Comparison of ENCODE assay signal across 8 mouse cellular contexts in genomic region chrX:35888087-35888895, GRCm38 (mm10). TPM values are rescaled to one million over a fixed set of nuclear protein-coding genes. Genes with fewer than 3 reads are reported as not detected.
DNase-seq lines count a peak whose midpoint lies in the region; ATAC-seq and TF ChIP-seq lines count a peak whose summit lies in the region.

Gene Dock11, plus strand, starts transcription at chrX:35888832.

- peak within 1 kb of the TSS; percentile 73 for H3K4me2 ChIP-seq in heart, embryonic 14.5 days (ENCODE audit: low read length)
- H3K4me2 ChIP-seq in liver, embryonic 14.5 days (ENCODE audit: low read depth), result peak within 1 kb of the TSS; percentile 50
- H3K4me2 ChIP-seq in stomach, embryonic 14.5 days (replicated peaks; ENCODE audit: low read depth, low read length), result peak within 1 kb of the TSS; percentile 53

- peak within 1 kb of the TSS; percentile 73 for H3K9ac ChIP-seq in heart, embryonic 14.5 days (ENCODE audit: low read length)
- no peak within 1 kb of the TSS for H3K9ac ChIP-seq in liver, embryonic 14.5 days (replicated peaks)
- H3K9ac ChIP-seq in stomach, embryonic 14.5 days (replicated peaks; ENCODE audit: low read depth, low read length), result peak within 1 kb of the TSS; percentile 48

- ATAC-seq in CD4-positive, CD25-positive, alpha-beta regulatory T cell, adult 4 months, result peak; percentile 59
- ATAC-seq in heart, embryonic 14.5 days (ENCODE audit: insufficient number of reproducible peaks, insufficient read depth, low FRiP score, low read depth), result peak; percentile 72
- ATAC-seq in liver, embryonic 14.5 days (ENCODE audit: insufficient read depth), result peak; percentile 35; the same call in 1 of the 2 replicates
- peak; percentile 80 for ATAC-seq in stomach, embryonic 14.5 days (ENCODE audit: insufficient number of reproducible peaks, insufficient read depth, low FRiP score, low read depth)

- H3K27ac ChIP-seq in forebrain, embryonic 10.5 days, result peak within 1 kb of the TSS; percentile 90
- H3K27ac ChIP-seq in heart, embryonic 14.5 days (replicated peaks in 1 of 2; ENCODE audit: control insufficient read depth in 1 of 2, insufficient read depth in 1 of 2, low read depth in 2 of 2, low read length in 2 of 2), result peak within 1 kb of the TSS in 1 of 2 experiments; percentile 44; a peak in 2 of 4 replicates
- no peak within 1 kb of the TSS for H3K27ac ChIP-seq in liver, embryonic 14.5 days
- H3K27ac ChIP-seq in stomach, embryonic 14.5 days (ENCODE audit: low read length), result peak within 1 kb of the TSS; percentile 63; the same call in 1 of the 2 replicates

- no peak for TF ChIP-seq CTCF in liver, embryonic 14.5 days (IDR thresholded peaks at IDR 0.05; ENCODE audit: low read depth)

- DNase-seq in brain, adult 2 months (ENCODE audit: low read depth, low spot score), result peak; percentile 67
- DNase-seq in forebrain, embryonic 10.5 days (ENCODE audit: extremely low spot score, low spot score), result peak; percentile 65
- DNase-seq in kidney, postnatal 10 days, result peak; percentile 65
- peak in 1 of 3 experiments; percentile 13 for DNase-seq in liver, embryonic 14.5 days (ENCODE audit: low read depth in 3 of 3, low spot score in 3 of 3)
- DNase-seq in natural killer cell, adult 2 months (ENCODE audit: low spot score in 2 of 2), result peak; percentile 73 to 80

- H3K4me1 ChIP-seq in forebrain, embryonic 10.5 days, result peaks cover 14% of the 10 kb centered on the region
- no peaks in the 10 kb centered on the region for H3K4me1 ChIP-seq in heart, embryonic 14.5 days (ENCODE audit: control insufficient read depth in 2 of 2, insufficient read depth in 2 of 2, low read length in 2 of 2)
- H3K4me1 ChIP-seq in liver, embryonic 14.5 days (replicated peaks; ENCODE audit: control insufficient read depth in 2 of 2, insufficient read depth in 2 of 2, low read length in 1 of 2), result no peaks in the 10 kb centered on the region
- no peaks in the 10 kb centered on the region for H3K4me1 ChIP-seq in stomach, embryonic 14.5 days (ENCODE audit: control insufficient read depth, insufficient read depth, low read length)

- WGBS in forebrain, embryonic 10.5 days, result 16% methylated on average over 36 of the region's 38 CpGs
- WGBS in heart, embryonic 14.5 days, result 20% methylated on average over 21 of the region's 38 CpGs
- 10% methylated on average over 15 of the region's 38 CpGs for WGBS in liver, embryonic 14.5 days (ENCODE audit: insufficient replicate concordance)
- 25% methylated on average over 28 of the region's 38 CpGs for WGBS in stomach, embryonic 14.5 days

- no peak for TF ChIP-seq EP300 in liver, embryonic 14.5 days (IDR thresholded peaks at IDR 0.05; ENCODE audit: low read depth)

- no peaks in the 10 kb centered on the region; the same call in 1 of the 2 replicates for H3K9me3 ChIP-seq in forebrain, embryonic 10.5 days
- no peaks in the 10 kb centered on the region for H3K9me3 ChIP-seq in heart, embryonic 14.5 days (ENCODE audit: control insufficient read depth, low read length)
- no peaks in the 10 kb centered on the region for H3K9me3 ChIP-seq in liver, embryonic 14.5 days (ENCODE audit: control insufficient read depth, low read length)
- H3K9me3 ChIP-seq in stomach, embryonic 14.5 days (ENCODE audit: control insufficient read depth, low read depth, low read length), result no peaks in the 10 kb centered on the region

- H3K4me3 ChIP-seq in forebrain, embryonic 10.5 days, result peak within 1 kb of the TSS; percentile 66
- H3K4me3 ChIP-seq in heart, embryonic 14.5 days (ENCODE audit: control insufficient read depth in 1 of 2, insufficient read depth in 1 of 2, low read depth in 1 of 2, low read length in 2 of 2), result peak within 1 kb of the TSS; percentile 57 to 87
- peak within 1 kb of the TSS; percentile 46 to 50 for H3K4me3 ChIP-seq in liver, embryonic 14.5 days (ENCODE audit: insufficient read depth in 1 of 2, low read depth in 2 of 2, low read length in 2 of 2)
- H3K4me3 ChIP-seq in stomach, embryonic 14.5 days (ENCODE audit: low read depth, low read length), result peak within 1 kb of the TSS; percentile 48

- no peaks in the 10 kb centered on the region for H3K27me3 ChIP-seq in forebrain, embryonic 10.5 days (ENCODE audit: poor library complexity, severe bottlenecking)
- H3K27me3 ChIP-seq in heart, embryonic 14.5 days (ENCODE audit: control insufficient read depth, insufficient read depth, low read length), result no peaks in the 10 kb centered on the region
- H3K27me3 ChIP-seq in liver, embryonic 14.5 days (ENCODE audit: control insufficient read depth, insufficient read depth, low read length), result peaks cover 15% of the 10 kb centered on the region
- H3K27me3 ChIP-seq in stomach, embryonic 14.5 days (ENCODE audit: control insufficient read depth, insufficient read depth, low read length), result no peaks in the 10 kb centered on the region

- no peaks in the 10 kb centered on the region for H3K36me3 ChIP-seq in forebrain, embryonic 10.5 days (replicated peaks)
- no peaks in the 10 kb centered on the region for H3K36me3 ChIP-seq in heart, embryonic 14.5 days (ENCODE audit: control insufficient read depth, insufficient read depth, low read length)
- no peaks in the 10 kb centered on the region for H3K36me3 ChIP-seq in liver, embryonic 14.5 days (replicated peaks; ENCODE audit: control insufficient read depth, insufficient read depth, low read depth)
- H3K36me3 ChIP-seq in stomach, embryonic 14.5 days (ENCODE audit: control insufficient read depth, insufficient read depth, low read length), result no peaks in the 10 kb centered on the region

RNA-seq across cellular contexts. Expression of gene Dock11, which starts in this region (rescaled TPM):
- 10 to 100 TPM; 36.6 to 47.9 TPM for polyA plus RNA-seq in CD4-positive, CD25-positive, alpha-beta regulatory T cell, adult 4 months (2017; shearing (Covaris generic))
- polyA plus RNA-seq in forebrain, embryonic 10.5 days (2016; fragmentation: Nextera tagmentation; extraction: Ambion mirVana), result 20.1 and 21.4 TPM in 2 replicates
- 8.9 and 9.7 TPM in 2 replicates for polyA plus RNA-seq in heart, embryonic 14.5 days (2014; fragmentation: Nextera tagmentation; extraction: Ambion mirVana)
- 1.0 and 1.9 TPM in 2 replicates for polyA plus RNA-seq in liver, embryonic 14.5 days (2012; rRNA removed)
- 2.1 and 2.4 TPM in 2 replicates for polyA plus RNA-seq in liver, embryonic 14.5 days (2014; fragmentation: Nextera tagmentation; extraction: Ambion mirVana)
- 24.4 and 24.9 TPM in 2 replicates for polyA plus RNA-seq in stomach, embryonic 14.5 days (2014; fragmentation: Nextera tagmentation; extraction: Ambion mirVana)
